Mouse (Mus musculus): Measurements from ENCODE around the gene Plppr1.

GRCm38 (mm10) chr4:49050628-49051027 is 8.4 kb upstream of the Plppr1 start:
- TF ChIP-seq POLR2A (IDR thresholded peaks at IDR 0.05; ENCODE audit: low read depth, low read length) (no peak), CTCF (IDR thresholded peaks at IDR 0.05; ENCODE audit: borderline replicate concordance, insufficient read depth, low read length) (no peak)

All from embryonic fibroblast, embryonic 13.5 days (primary cell).